7 mouse cellular contexts compared by ENCODE assay signal in the genomic region with DNA sequence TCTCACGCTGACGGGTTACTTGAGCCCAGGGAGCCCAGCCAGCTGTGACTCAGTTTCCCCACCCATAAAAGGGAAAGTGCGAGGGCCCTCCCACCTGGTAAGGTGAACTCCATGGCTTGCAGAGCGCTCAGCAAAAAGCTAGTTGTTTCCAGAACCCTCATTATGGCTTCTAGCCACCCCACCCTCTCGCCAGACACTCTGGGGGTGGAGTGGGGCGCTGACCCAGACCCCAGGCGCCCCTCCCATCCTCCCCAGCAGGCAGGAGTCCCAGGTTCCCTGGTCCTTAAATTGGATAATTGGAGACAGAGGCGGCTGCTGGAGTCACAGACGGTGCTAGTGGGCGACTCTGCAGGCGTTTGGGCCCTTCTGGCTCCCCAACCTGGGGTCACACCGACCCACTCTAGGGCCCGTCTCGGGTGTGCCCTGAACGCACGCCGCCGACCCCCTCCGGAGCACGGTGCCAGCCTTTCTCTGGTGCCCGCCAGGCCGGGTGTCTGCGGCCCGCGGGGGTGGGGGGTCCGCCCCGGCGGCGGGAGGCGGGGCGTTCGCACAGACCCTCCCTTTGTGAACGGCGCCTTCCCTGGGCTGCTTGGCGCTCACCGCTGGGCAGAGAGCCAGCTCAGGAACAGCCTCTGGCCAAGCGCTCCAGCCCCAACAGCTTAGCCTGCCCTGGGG. TPM values are rescaled to one million over a fixed set of nuclear protein-coding genes. Genes with fewer than 3 reads are reported as not detected.
A peak's percentile ranks its signal among the peaks of the same experiment; 100 is the strongest.
DNase-seq lines count a peak whose midpoint lies in the region; ATAC-seq and TF ChIP-seq lines count a peak whose summit lies in the region.

No protein-coding gene starts in this region.

- no peaks in the 10 kb centered on the region for H3K9me3 ChIP-seq in E14TG2a.4 (ENCODE audit: low read length)
- H3K9me3 ChIP-seq in limb, embryonic 10.5 days (replicated peaks) = no peaks in the 10 kb centered on the region
- no peaks in the 10 kb centered on the region for H3K9me3 ChIP-seq in midbrain, embryonic 12.5 days

- peak overlapping the region; percentile 40; the same call in 1 of the 2 replicates for H3K9ac ChIP-seq in midbrain, embryonic 12.5 days (replicated peaks)

- peak overlapping the region; percentile 48 for H3K4me2 ChIP-seq in midbrain, embryonic 12.5 days (replicated peaks)

- WGBS in limb, embryonic 10.5 days = 2% methylated on average over 37 of the region's 37 CpGs
- WGBS in midbrain, embryonic 12.5 days = 2% methylated on average over 35 of the region's 37 CpGs

- peaks cover 4% of the 10 kb centered on the region for H3K36me3 ChIP-seq in E14TG2a.4 (ENCODE audit: insufficient read depth, low read length)
- H3K36me3 ChIP-seq in limb, embryonic 10.5 days = no peaks in the 10 kb centered on the region
- H3K36me3 ChIP-seq in midbrain, embryonic 12.5 days = no peaks in the 10 kb centered on the region

- DNase-seq in 3134 (ENCODE audit: extremely low read depth, insufficient read length, low spot score) = peak; percentile 72
- DNase-seq in heart, postnatal 4 days = peak; percentile 87
- peak; percentile 79 for DNase-seq in limb, embryonic 10.5 days (ENCODE audit: low spot score)

- peak overlapping the region; percentile 71 for H3K4me3 ChIP-seq in E14TG2a.4 (replicated peaks; ENCODE audit: low read length)
- no peak overlapping the region for H3K4me3 ChIP-seq in embryonic fibroblast, embryonic 13.5 days (ENCODE audit: insufficient read depth, low read length)
- peak overlapping the region; percentile 58 for H3K4me3 ChIP-seq in limb, embryonic 10.5 days
- peak overlapping the region; percentile 26 for H3K4me3 ChIP-seq in midbrain, embryonic 12.5 days

- H3K4me1 ChIP-seq in E14TG2a.4 (replicated peaks; ENCODE audit: low read depth, low read length) = peaks cover 99% of the 10 kb centered on the region
- H3K4me1 ChIP-seq in embryonic fibroblast, embryonic 13.5 days (ENCODE audit: control insufficient read depth, insufficient read depth, low read length) = peaks cover 39% of the 10 kb centered on the region
- H3K4me1 ChIP-seq in limb, embryonic 10.5 days = peaks cover 97% of the 10 kb centered on the region
- H3K4me1 ChIP-seq in midbrain, embryonic 12.5 days = peaks cover 84% of the 10 kb centered on the region

- no peak for TF ChIP-seq CTCF in E14TG2a.4 (conservative IDR thresholded peaks at IDR 0.05; ENCODE audit: low read length)
- no peak for TF ChIP-seq CTCF in embryonic fibroblast, embryonic 13.5 days (IDR thresholded peaks at IDR 0.05; ENCODE audit: borderline replicate concordance, insufficient read depth, low read length)

- no peak for TF ChIP-seq POLR2A in embryonic fibroblast, embryonic 13.5 days (IDR thresholded peaks at IDR 0.05; ENCODE audit: low read depth, low read length)

- peak overlapping the region; percentile 36 for H3K27ac ChIP-seq in embryonic fibroblast, embryonic 13.5 days (ENCODE audit: insufficient read depth, low read length)
- peak overlapping the region; percentile 92 for H3K27ac ChIP-seq in limb, embryonic 10.5 days
- H3K27ac ChIP-seq in midbrain, embryonic 12.5 days (replicated peaks) = peak overlapping the region; percentile 22; the same call in 1 of the 2 replicates

- H3K27me3 ChIP-seq in E14TG2a.4 (ENCODE audit: insufficient read depth, low read length) = peaks cover 47% of the 10 kb centered on the region
- H3K27me3 ChIP-seq in limb, embryonic 10.5 days (ENCODE audit: low read depth, poor library complexity, severe bottlenecking) = peaks cover 79% of the 10 kb centered on the region
- peaks cover 99% of the 10 kb centered on the region for H3K27me3 ChIP-seq in midbrain, embryonic 12.5 days

- peak; percentile 27; the same call in 1 of the 2 replicates for ATAC-seq in midbrain, embryonic 12.5 days (ENCODE audit: low FRiP score, low read depth)
- no peak for ATAC-seq in megakaryocyte progenitor cell, adult 5-6 weeks (replicated peaks; ENCODE audit: poor library complexity)

RNA-seq across cellular contexts. Expression of a gene that starts 6.4 kb away (rescaled TPM):
- 38.3 and 45.7 TPM in 2 replicates for polyA plus RNA-seq in embryonic fibroblast, embryonic 13.5 days (2011; ENCODE audit: insufficient read length, low read depth, missing spikeins)
- total RNA-seq in heart, postnatal 4 days (2021) = 1 to 10 TPM; 6.4 to 9.5 TPM
- polyA plus RNA-seq in limb, embryonic 10.5 days (2016; fragmentation: Nextera tagmentation; extraction: Ambion mirVana) = 4.5 and 9.8 TPM in 2 replicates
- polyA plus RNA-seq in midbrain, embryonic 12.5 days (2016; fragmentation: Nextera tagmentation; extraction: Ambion mirVana) = 8.7 and 11.8 TPM in 2 replicates
- 18.7 and 20.7 TPM in 2 replicates for total RNA-seq in megakaryocyte progenitor cell, adult 5-6 weeks (2015)
- 17.6 and 17.9 TPM in 2 replicates for total RNA-seq in megakaryocyte progenitor cell, adult 5-6 weeks (2017)

RNA-seq across cellular contexts. Expression of a gene that starts 18.2 kb away (rescaled TPM):
- polyA plus RNA-seq in embryonic fibroblast, embryonic 13.5 days (2011; ENCODE audit: insufficient read length, low read depth, missing spikeins) = 14.1 and 14.7 TPM in 2 replicates
- 10 to 100 TPM; 15.5 to 17.2 TPM for total RNA-seq in heart, postnatal 4 days (2021)
- polyA plus RNA-seq in limb, embryonic 10.5 days (2016; fragmentation: Nextera tagmentation; extraction: Ambion mirVana) = 85.0 and 85.4 TPM in 2 replicates
- polyA plus RNA-seq in midbrain, embryonic 12.5 days (2016; fragmentation: Nextera tagmentation; extraction: Ambion mirVana) = 61.7 and 62.0 TPM in 2 replicates
- 11.7 and 13.9 TPM in 2 replicates for total RNA-seq in megakaryocyte progenitor cell, adult 5-6 weeks (2015)
- 49.3 and 56.9 TPM in 2 replicates for total RNA-seq in megakaryocyte progenitor cell, adult 5-6 weeks (2017)

RNA-seq across cellular contexts. Expression of a gene that starts 35.5 kb away (rescaled TPM):
- polyA plus RNA-seq in embryonic fibroblast, embryonic 13.5 days (2011; ENCODE audit: insufficient read length, low read depth, missing spikeins) = 75.8 and 89.2 TPM in 2 replicates
- 100 to 1,000 TPM; 162 to 169 TPM for total RNA-seq in heart, postnatal 4 days (2021)
- 342 and 401 TPM in 2 replicates for polyA plus RNA-seq in limb, embryonic 10.5 days (2016; fragmentation: Nextera tagmentation; extraction: Ambion mirVana)
- polyA plus RNA-seq in midbrain, embryonic 12.5 days (2016; fragmentation: Nextera tagmentation; extraction: Ambion mirVana) = 305 and 308 TPM in 2 replicates
- total RNA-seq in megakaryocyte progenitor cell, adult 5-6 weeks (2015) = 132 and 150 TPM in 2 replicates
- total RNA-seq in megakaryocyte progenitor cell, adult 5-6 weeks (2017) = 55.3 and 100 TPM in 2 replicates

Comparison
In these comparisons a context has a peak if more than half of its experiments do, and no peak if none do; other contexts are left out.
1. H3K27ac ChIP-seq: peak in every context shown above with its lines; median percentile 92 in limb, embryonic 10.5 days; 36 in embryonic fibroblast, embryonic 13.5 days; 22 in midbrain, embryonic 12.5 days.